Mouse (Mus musculus) MN1 (cell line): ENCODE results near the gene Bloc1s1.

Experiments used
- DNase-seq: peaks from one replicate; pipeline ENCODE4 v3.0.0-alpha.2; 2016; ENCODE audit warnings: low spot score

The Bloc1s1 gene

DNA sequence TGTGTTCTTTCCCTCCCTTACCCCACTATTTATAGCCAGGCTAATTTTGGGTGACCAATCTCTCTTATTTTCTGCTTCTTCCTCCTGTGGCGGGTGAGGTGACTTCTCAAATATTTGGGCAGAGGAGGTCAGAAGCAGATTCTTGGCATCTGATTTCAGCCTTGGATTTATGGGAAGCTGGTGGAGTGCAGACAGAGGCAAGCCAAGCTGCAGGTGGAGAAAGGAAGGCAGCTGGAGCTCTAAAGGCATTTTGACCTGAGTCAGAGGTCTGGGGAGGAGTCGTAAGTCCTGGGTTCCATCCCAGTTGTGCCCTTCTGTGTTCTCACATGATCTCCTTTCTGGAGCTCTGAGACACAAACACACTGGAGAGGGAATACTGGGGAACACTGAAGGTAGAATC lies 7.6 kb upstream of the Bloc1s1 start:
- no peak for DNase-seq

- no peak for DNase-seq
These were observed 6.0 kb upstream of the Bloc1s1 start for GRCm38 (mm10) chr10:128929638-128930378.

DNA sequence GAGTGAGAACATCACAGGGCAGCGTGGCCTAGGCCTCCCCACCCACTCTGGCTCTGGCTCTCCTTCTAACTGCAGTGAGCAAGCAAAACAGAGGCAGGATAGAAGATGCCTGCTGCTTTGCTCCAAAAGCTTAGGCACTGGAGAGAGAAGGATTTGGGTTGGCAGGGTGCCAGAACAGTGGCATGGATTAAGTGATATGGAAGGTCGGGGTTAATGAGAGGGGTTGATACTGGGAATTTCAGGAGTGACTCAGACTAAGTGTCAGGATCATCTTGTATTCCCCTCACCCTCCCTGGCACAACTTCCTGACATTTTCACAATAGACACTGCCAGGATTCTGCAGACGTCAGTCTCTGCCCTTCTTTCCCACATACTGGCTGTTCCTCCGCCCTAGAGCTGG lies 4.5 kb upstream of the Bloc1s1 start:
- DNase-seq: peak; percentile 84

DNA sequence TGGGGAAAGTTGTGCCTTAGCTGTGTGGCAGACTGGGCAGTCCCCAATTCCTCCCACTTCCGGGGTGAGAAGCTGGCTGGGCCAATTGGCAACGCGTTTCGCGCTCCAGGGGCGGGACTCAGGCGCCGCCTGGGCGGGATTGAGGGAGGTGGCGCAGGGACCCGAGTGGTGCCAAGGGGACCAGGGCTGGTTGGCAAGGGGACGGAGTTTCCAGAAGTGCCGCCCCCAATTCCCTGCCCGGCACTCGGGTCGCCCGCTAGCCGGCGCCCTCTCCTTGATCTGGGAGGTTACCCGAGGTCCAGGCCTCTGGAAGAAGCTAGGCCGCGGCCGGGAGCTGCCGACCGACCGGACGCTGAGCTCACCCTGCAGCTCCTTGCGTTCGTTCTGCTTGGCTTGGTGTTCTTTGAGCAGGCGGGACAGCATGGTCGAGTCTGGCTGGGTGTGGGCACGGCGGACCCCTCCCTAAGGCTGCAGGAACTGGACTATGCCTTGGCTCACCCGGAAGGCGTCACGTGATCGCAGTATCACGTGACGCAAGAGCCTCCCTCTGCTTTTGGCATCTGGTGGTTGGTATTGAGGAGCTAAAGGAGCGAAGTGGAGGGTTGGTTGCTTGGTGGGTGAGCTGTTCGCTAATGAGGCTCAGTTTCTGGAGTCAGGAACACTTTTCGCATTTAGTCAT lies 683 bp downstream of the Bloc1s1 start:
- DNase-seq: peak; percentile 99

- no peak for DNase-seq
These were observed 1.1 kb downstream of the Bloc1s1 start, which contains the start of gene Rdh5 for GRCm38 (mm10) chr10:128922822-128923012. TSS of gene Rdh5 (minus strand) at chr10:128922888.

GRCm38 (mm10) chr10:128921883-128922821 lies 1.7 kb downstream of the Bloc1s1 start:
- DNase-seq: peak; percentile 94

DNA sequence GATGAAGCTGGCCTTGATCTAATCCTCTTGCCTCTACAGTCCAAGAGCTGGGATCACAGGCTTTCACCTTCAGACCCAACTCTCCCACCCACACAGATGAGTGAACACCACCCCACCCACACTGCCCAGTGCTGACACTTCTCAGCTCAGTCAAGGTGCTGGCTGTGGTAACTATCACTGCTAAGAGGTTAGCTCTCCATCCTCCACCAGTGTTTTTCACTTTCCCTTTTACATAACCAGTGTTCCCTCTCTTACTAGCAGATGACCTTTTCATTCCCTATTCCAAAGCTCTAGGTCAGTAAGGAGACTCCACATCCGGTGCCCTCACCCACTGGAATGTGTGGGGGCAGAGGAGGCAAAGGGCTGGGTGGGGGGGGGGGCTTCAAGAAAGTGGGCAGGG lies 2.6 kb downstream of the Bloc1s1 start:
- no peak for DNase-seq

DNA sequence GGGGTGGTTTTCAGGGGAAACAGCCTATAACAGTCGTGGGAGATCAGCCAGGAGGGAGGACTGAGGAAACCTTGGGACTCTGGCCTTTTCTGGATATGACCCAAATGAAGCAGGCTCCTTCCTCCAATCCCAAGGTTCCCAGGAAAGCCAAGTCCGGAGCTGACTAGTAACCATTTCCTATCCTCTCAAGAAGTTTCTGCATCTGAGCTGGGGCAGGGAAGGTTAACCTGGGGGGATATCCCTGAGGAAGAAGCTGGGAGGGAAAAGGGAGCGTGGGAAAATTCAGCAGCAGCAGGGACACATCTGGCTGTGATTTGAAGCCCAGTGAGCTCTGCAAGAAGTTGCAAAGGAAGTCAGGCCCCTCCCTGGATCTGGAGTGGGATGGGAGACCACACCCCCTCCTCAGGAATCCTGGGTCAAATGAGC lies 3.1 kb downstream of the Bloc1s1 start:
- DNase-seq: no peak

GRCm38 (mm10) chr10:128919966-128920365 lies 3.9 kb downstream of the Bloc1s1 start:
- DNase-seq: no peak

- DNase-seq: peak; percentile 49
These were observed 4.6 kb downstream of the Bloc1s1 start for GRCm38 (mm10) chr10:128919203-128919631.

DNA sequence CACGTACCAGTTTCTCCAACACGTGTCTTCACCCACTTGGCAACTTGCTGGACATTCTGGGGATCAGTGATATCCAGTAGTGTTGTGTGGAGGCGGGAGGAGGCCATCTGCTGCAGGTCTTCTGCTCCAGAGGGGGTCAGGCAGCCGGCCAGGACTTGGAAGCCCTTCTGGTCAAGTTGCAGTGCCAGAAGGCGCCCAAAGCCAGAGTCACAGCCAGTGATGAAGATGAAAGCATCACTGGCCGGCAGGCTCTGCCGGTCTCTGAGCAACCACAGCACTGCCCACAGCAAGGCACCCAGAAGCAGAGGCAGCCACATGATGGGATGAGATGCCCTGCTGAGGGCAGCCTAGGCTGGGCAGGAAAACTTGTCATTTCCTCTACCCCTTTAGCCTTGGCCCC lies 5.6 kb downstream of the Bloc1s1 start:
- peak; percentile 90 for DNase-seq

DNA sequence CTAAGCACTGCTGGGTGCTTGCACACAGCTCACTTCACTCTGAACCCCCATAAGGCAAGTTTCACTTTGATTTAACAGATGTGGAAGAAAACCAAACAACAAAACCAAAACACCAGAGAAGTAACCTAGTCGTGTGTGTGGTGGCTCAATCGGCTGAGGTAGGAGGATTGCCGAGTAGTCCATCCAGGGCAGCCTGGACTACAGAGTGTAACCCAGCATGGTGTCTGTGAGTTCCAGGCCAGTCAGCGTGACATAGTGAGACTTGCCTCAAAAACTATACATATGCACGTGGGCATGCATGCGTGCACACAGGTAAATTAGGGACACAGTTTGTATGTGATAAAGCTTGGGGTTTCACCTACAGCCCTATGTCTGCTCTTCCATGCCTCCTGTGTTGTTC lies 6.4 kb downstream of the Bloc1s1 start:
- no peak for DNase-seq

- DNase-seq: no peak
These were observed 7.2 kb downstream of the Bloc1s1 start for GRCm38 (mm10) chr10:128916665-128917064.

GRCm38 (mm10) chr10:128915550-128915949 lies 8.3 kb downstream of the Bloc1s1 start:
- DNase-seq: no peak

DNA sequence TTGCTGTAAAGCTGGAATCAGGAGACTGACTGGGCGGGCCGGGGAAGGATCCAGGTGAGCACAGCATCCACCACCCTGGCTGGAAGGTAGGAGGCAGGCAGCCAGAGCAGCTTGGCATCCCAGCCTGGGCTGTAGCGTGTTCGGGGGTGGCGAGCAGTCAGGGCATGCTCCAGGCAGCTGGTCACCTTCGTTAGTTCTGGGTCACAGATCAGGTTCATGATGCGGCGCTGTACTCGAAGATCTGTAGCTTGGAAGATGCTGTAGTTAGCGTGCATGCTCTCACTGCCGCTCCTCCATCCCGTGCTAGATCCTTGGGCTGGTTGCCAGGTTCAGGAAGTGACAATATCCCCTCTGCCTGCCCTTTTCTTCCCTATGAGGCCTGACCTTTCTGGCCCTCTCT lies 10.1 kb downstream of the Bloc1s1 start:
- peak; percentile 52 for DNase-seq

- peak; percentile 98 for DNase-seq
These were observed 10.6 kb downstream of the Bloc1s1 start for GRCm38 (mm10) chr10:128913219-128913618.

DNA sequence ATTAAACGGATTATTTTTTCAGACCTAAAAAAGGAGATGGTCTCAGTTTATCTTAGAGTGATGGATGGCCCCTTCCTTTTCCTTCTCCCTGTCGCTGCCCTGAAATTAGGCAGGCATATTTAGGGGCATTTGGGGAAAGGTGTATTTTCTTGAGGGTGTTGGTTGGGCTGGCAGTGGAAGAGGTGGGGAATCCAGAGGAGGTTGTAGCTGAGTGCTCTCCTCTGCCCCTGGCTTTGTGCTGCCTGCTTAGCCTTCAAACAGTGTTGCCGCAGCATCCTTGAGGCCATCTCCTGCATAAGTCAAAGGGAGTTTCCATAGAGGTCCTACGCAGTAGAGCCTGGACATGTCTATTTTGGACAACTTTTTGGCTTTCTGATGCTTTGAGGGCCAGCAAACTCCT lies 11.0 kb downstream of the Bloc1s1 start:
- DNase-seq: no peak

- no peak for DNase-seq
These were observed 11.6 kb downstream of the Bloc1s1 start for GRCm38 (mm10) chr10:128912268-128912667.

DNA sequence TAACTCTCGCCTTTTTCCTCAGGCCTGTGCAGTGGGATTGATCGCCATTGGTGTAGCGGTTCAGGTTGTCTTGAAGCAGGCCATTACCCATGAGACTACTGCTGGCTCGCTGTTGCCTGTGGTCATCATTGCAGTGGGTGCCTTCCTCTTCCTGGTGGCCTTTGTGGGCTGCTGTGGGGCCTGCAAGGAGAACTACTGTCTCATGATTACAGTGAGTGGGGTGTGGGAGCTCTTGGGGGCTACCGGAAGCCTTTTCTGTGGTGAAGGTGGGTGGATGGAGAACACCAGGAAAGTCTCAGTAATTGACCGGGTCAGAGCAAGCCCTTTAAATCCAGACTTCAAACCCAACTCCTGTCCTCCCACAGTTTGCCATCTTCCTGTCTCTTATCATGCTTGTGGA lies 12.4 kb downstream of the Bloc1s1 start:
- DNase-seq: no peak

DNA sequence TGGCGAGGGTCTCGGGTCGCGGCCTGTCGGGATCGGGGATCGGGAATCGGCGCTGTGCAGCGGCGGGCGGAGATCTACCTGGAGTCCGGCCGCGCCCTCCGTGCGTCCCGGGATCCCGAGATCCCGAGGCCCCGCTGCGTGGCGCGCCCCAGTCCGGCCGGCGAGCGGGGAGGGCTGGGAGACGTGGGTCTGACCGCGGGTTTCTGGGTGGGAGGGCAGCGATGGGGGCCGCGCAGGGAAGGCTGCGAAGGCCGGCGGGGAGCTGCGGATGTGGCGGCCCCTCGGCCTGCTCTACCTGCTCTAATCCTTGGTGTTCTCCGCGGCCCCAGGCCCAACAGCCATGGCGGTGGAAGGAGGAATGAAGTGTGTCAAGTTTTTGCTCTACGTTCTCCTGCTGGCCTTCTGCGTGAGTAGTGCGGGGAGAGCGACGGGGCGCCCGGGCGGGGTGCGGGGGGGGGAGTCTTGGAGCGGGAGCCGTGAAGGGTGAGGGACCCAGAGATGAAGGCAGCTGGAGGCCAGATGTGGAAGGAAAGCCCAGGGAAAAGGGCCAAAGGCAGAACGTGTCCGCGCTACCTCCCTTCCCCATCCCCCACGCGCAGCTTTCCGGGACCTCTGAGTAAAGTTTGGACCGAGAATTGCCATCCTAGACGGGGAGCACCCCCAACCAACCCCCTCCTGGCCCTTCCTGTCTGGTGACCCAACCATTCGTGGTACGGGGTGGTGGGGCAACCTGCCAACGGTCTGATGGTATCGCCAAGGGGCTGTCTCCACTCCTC lies 13.6 kb downstream of the Bloc1s1 start:
- peak; percentile 78 for DNase-seq

GRCm38 (mm10) chr10:128909567-128910028 lies 14.2 kb downstream of the Bloc1s1 start:
- peak; percentile 99 for DNase-seq
